Mouse (Mus musculus) neural tube, embryonic 10.5 days (tissue): Measurements from ENCODE around the gene Olfr742.

ENCODE experiments used
- DNase-seq: peaks from one replicate; pipeline ENCODE4 v3.0.0-alpha.2; 2017; ENCODE audit warnings: low spot score; ENCODE audit errors: extremely low spot score

The Olfr742 gene

DNA sequence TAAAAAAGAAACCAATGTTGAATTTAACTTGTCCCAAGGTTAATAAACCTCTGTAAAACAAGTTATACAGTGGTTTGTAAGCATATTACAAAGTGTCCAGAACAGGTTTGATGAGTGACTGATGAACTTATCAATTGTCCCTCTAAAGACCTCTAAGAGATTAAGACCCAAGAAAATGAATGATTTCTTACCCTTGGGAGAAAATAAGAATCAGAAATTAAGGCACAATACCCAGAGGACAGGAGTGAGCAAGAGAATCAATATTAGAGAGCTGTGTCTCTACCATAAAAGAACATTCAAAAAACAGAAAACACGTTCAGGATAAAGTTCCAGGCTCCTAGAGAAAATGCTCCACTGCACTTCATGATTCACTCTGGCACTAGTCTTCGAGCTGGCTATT lies at the start of gene Olfr742:
Gene Olfr742, plus strand, starts transcription at position 301 of the 400 bp plus-strand sequence.
- no peak for DNase-seq

- DNase-seq = no peak
Observed at GRCm38 (mm10) chr14:50472438-50472837, 31.0 kb upstream of the Olfr742 start, which contains the start of gene Olfr741. TSS of gene Olfr741 (plus strand) at chr14:50472738.

- no peak for DNase-seq
Observed at GRCm38 (mm10) chr14:50478406-50478805, 25.0 kb upstream of the Olfr742 start.

DNA sequence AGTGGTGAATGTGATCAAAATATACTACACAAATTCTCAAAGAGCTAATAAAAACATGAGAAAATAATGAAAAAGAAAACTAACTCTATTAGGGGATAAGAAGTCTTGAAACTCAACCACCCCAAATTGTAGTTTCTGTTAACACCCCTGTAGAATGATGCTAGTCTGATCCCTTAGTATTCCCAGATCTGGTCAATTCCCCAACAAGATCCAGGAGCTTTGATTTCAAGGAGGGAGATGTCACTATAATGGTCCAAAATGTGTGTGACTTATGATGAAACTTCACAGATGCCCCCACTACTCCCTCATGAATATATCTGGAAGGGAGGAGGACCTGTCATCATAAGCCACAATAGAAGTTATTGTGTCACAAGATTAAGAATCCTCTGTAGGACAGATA lies 18.1 kb downstream of the Olfr742 start, which contains the start of gene Olfr743:
Gene Olfr743, plus strand, starts transcription at position 301 of the 400 bp plus-strand sequence.
- no peak for DNase-seq

DNA sequence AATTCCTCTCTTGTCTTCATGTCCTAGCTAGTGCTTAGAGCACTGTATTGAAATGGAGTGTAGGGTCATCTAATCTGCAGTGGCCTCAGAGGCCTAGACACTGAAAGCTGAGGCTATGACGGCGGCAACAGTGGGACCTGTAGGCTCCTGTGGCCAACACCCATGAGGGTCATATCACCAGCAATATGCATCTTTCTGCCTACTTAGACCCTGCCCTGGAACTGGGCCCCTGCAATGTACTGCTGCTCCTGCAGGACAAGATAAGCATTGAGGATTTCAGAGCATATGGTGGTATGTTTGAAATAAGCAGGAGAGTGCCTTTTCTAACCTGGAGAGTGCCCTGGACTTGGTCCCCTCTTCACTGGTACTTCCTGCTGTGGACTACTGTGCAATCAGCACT lies 49.3 kb downstream of the Olfr742 start:
- no peak for DNase-seq
